Mouse (Mus musculus): ENCODE measurements around the gene Ankrd52.

GRCm38 (mm10) chr10:128344568-128345275 lies 32.2 kb upstream of the Ankrd52 start:
- TF ChIP-seq CTCF (IDR thresholded peaks at IDR 0.05; ENCODE audit: control insufficient read depth, insufficient read depth, low read length) (no peak), POLR2A (IDR thresholded peaks at IDR 0.05; ENCODE audit: borderline replicate concordance, control insufficient read depth, low read depth, low read length) (no peak)
